Mouse (Mus musculus) CH12.LX (cell line): ENCODE data around the gene Serpina1e. TPM values are rescaled to one million over a fixed set of nuclear protein-coding genes. Genes with fewer than 3 reads are reported as not detected.

Experiments
- DNase-seq: peaks from one replicate; pipeline ENCODE4 v3.0.0-alpha.2; 2013; ENCODE audit errors: extremely low read depth
- H3K27ac ChIP-seq: 2 replicates; pipeline ENCODE4 v1.5.1; 2012; ENCODE audit warnings: low read depth, mild to moderate bottlenecking, control low read depth, moderate library complexity; ENCODE audit not compliant: insufficient read depth
- H3K27me3 ChIP-seq: replicated peaks from 2 replicates; pipeline ENCODE3; 2012; ENCODE audit warnings: inconsistent platforms
- H3K36me3 ChIP-seq, 2 experiments: replicated peaks in 1 of 2; 2 replicates each; pipeline versions ENCODE3 to v1.6.1; 2012; ENCODE audit warnings: inconsistent platforms in 1 of 2, low read length in 1 of 2, mild to moderate bottlenecking in 1 of 2, mixed read lengths in 1 of 2, moderate library complexity in 1 of 2; ENCODE audit not compliant: control insufficient read depth in 1 of 2, insufficient read depth in 1 of 2
- H3K4me1 ChIP-seq, 2 experiments: 2 replicates each; pipeline ENCODE4 v1.6.1; 2012; ENCODE audit warnings: inconsistent platforms in 1 of 2, moderate library complexity in 1 of 2; ENCODE audit not compliant: insufficient read depth in 2 of 2, control insufficient read depth in 1 of 2
- H3K4me2 ChIP-seq: 2 replicates; pipeline ENCODE4 v1.6.1; 2012; ENCODE audit warnings: low read depth, mild to moderate bottlenecking, control low read depth; ENCODE audit not compliant: poor library complexity, insufficient read depth, severe bottlenecking
- H3K4me3 ChIP-seq, 3 experiments: fragments of 150-350 bp in 1 of 3; sonication (generic) in 1 of 3; replicated peaks in 1 of 3; 2 replicates each; pipeline versions ENCODE3 to v1.5.1; 2011 to 2012; ENCODE audit warnings: low read depth in 2 of 3, low read length in 2 of 3, mild to moderate bottlenecking in 2 of 3, moderate library complexity in 2 of 3, control low read depth in 1 of 3, improper control_type of control experiment in 1 of 3, inconsistent platforms in 1 of 3, mixed read lengths in 1 of 3; ENCODE audit not compliant: poor library complexity in 1 of 3
- H3K79me2 ChIP-seq: replicated peaks from 2 replicates; pipeline ENCODE4 v1.6.1; 2012; ENCODE audit warnings: mild to moderate bottlenecking, moderate library complexity; ENCODE audit not compliant: control insufficient read depth, poor library complexity, insufficient read depth, severe bottlenecking; ENCODE audit errors: extremely low read depth
- H3K9ac ChIP-seq: 2 replicates; pipeline ENCODE4 v1.6.1; 2012; ENCODE audit warnings: low read depth, mild to moderate bottlenecking, control low read depth, moderate library complexity; ENCODE audit not compliant: insufficient read depth
- H3K9me3 ChIP-seq: replicated peaks from 2 replicates; pipeline ENCODE3; 2012; ENCODE audit warnings: low read length, inconsistent platforms, mixed read lengths
- BHLHE40 ChIP-seq: IDR thresholded peaks from 2 replicates; pipeline ENCODE4 v1.6.1; 2011; ENCODE audit warnings: mild to moderate bottlenecking, low read depth, low read length, improper control_type of control experiment
- CHD1 ChIP-seq: IDR thresholded peaks from 2 replicates; pipeline ENCODE4 v1.6.1; 2012; ENCODE audit warnings: low read depth, low read length, improper control_type of control experiment, inconsistent platforms
- CHD2 ChIP-seq: IDR thresholded peaks from 2 replicates; pipeline ENCODE4 v1.6.1; 2011; ENCODE audit warnings: low read length, improper control_type of control experiment
- CTCF ChIP-seq, 2 experiments: IDR thresholded peaks in 1 of 2; conservative IDR thresholded peaks in 1 of 2; 2 replicates each; pipeline ENCODE4 v1.5.1; 2011 to 2012; ENCODE audit warnings: low read depth in 2 of 2, low read length in 2 of 2, improper control_type of control experiment in 1 of 2, inconsistent platforms in 1 of 2, mild to moderate bottlenecking in 1 of 2, moderate library complexity in 1 of 2
- E2F4 ChIP-seq: IDR thresholded peaks from 2 replicates; pipeline ENCODE4 v1.6.1; 2011; ENCODE audit warnings: low read depth, low read length, improper control_type of control experiment; ENCODE audit not compliant: insufficient replicate concordance
- ELF1 ChIP-seq: IDR thresholded peaks from 2 replicates; pipeline ENCODE4 v1.6.1; 2014; ENCODE audit warnings: low read depth, mild to moderate bottlenecking, inconsistent platforms, low read length, improper control_type of control experiment
- ETS1 ChIP-seq: conservative IDR thresholded peaks from 2 replicates; pipeline ENCODE4 v1.6.1; 2012; ENCODE audit warnings: low read depth, mild to moderate bottlenecking, inconsistent platforms, low read length, improper control_type of control experiment, moderate library complexity
- GABPA ChIP-seq: IDR thresholded peaks from 2 replicates; pipeline ENCODE4 v1.6.1; 2012; ENCODE audit warnings: low read depth, low read length, improper control_type of control experiment, inconsistent platforms; ENCODE audit not compliant: insufficient replicate concordance
- HCFC1 ChIP-seq: IDR thresholded peaks from 2 replicates; pipeline ENCODE4 v1.6.1; 2012; ENCODE audit warnings: low read depth, mild to moderate bottlenecking, inconsistent platforms, low read length, improper control_type of control experiment
- IRF4 ChIP-seq: IDR thresholded peaks from 2 replicates; pipeline ENCODE4 v1.6.1; 2014; ENCODE audit warnings: low read depth, mild to moderate bottlenecking, inconsistent platforms, low read length, improper control_type of control experiment
- JUN ChIP-seq: IDR thresholded peaks from 2 replicates; pipeline ENCODE4 v1.6.1; 2011; ENCODE audit warnings: low read depth, mild to moderate bottlenecking, low read length, improper control_type of control experiment, moderate library complexity; ENCODE audit not compliant: insufficient read depth
- JUND ChIP-seq: conservative IDR thresholded peaks from 2 replicates; pipeline ENCODE4 v1.6.1; 2011; ENCODE audit warnings: low read depth, low read length, improper control_type of control experiment
- KAT2A ChIP-seq: IDR thresholded peaks from 2 replicates; pipeline ENCODE4 v1.6.1; 2012; ENCODE audit warnings: low read length, improper control_type of control experiment, inconsistent platforms; ENCODE audit not compliant: insufficient replicate concordance
- MAFK ChIP-seq: IDR thresholded peaks from 2 replicates; pipeline ENCODE4 v1.6.1; 2011; ENCODE audit warnings: low read length, improper control_type of control experiment; ENCODE audit not compliant: insufficient replicate concordance
- MAZ ChIP-seq: IDR thresholded peaks from 2 replicates; pipeline ENCODE4 v1.6.1; 2012; ENCODE audit warnings: low read depth, mild to moderate bottlenecking, inconsistent platforms, low read length, improper control_type of control experiment, moderate library complexity
- MEF2A ChIP-seq: IDR thresholded peaks from 2 replicates; pipeline ENCODE4 v1.6.1; 2014; ENCODE audit warnings: low read depth, mild to moderate bottlenecking, inconsistent platforms, low read length, improper control_type of control experiment, borderline replicate concordance
- MXI1 ChIP-seq: IDR thresholded peaks from 2 replicates; pipeline ENCODE4 v1.6.1; 2011; ENCODE audit warnings: mild to moderate bottlenecking, low read depth, low read length, improper control_type of control experiment
- MYC ChIP-seq: IDR thresholded peaks from 2 replicates; pipeline ENCODE4 v1.6.1; 2011; ENCODE audit warnings: low read depth, mild to moderate bottlenecking, improper control_type of control experiment, low read length
- NELFE ChIP-seq: IDR thresholded peaks from 2 replicates; pipeline ENCODE4 v1.6.1; 2011; ENCODE audit warnings: low read depth, low read length, improper control_type of control experiment
- NRF1 ChIP-seq: IDR thresholded peaks from 2 replicates; pipeline ENCODE4 v1.6.1; 2014; ENCODE audit warnings: low read depth, mild to moderate bottlenecking, inconsistent platforms, low read length, improper control_type of control experiment, moderate library complexity
- PAX5 ChIP-seq: IDR thresholded peaks from 2 replicates; pipeline ENCODE4 v1.6.1; 2012; ENCODE audit warnings: low read length, inconsistent platforms, mixed read lengths
- RAD21 ChIP-seq: IDR thresholded peaks from 2 replicates; pipeline ENCODE4 v1.6.1; 2011; ENCODE audit warnings: low read depth, mild to moderate bottlenecking, low read length, improper control_type of control experiment, moderate library complexity
- RCOR1 ChIP-seq: conservative IDR thresholded peaks from 2 replicates; pipeline ENCODE4 v1.6.1; 2012; ENCODE audit warnings: low read depth, mild to moderate bottlenecking, inconsistent platforms, low read length, improper control_type of control experiment
- SIN3A ChIP-seq: IDR thresholded peaks from 2 replicates; pipeline ENCODE4 v1.6.1; 2012; ENCODE audit warnings: low read length, improper control_type of control experiment, inconsistent platforms
- TBP ChIP-seq: conservative IDR thresholded peaks from 2 replicates; pipeline ENCODE4 v1.6.1; 2011; ENCODE audit warnings: low read depth, low read length, improper control_type of control experiment
- TCF12 ChIP-seq: IDR thresholded peaks from 2 replicates; pipeline ENCODE4 v1.6.1; 2014; ENCODE audit warnings: low read depth, mild to moderate bottlenecking, inconsistent platforms, low read length, improper control_type of control experiment
- UBTF ChIP-seq: IDR thresholded peaks from 2 replicates; pipeline ENCODE4 v1.6.1; 2012; ENCODE audit warnings: low read depth, mild to moderate bottlenecking, inconsistent platforms, low read length, improper control_type of control experiment, moderate library complexity
- USF1 ChIP-seq: IDR thresholded peaks from 2 replicates; pipeline ENCODE4 v1.6.1; 2014; ENCODE audit warnings: low read depth, mild to moderate bottlenecking, inconsistent platforms, low read length, improper control_type of control experiment
- USF2 ChIP-seq: conservative IDR thresholded peaks from 2 replicates; pipeline ENCODE4 v1.6.1; 2011; ENCODE audit warnings: low read depth, low read length, improper control_type of control experiment
- ZC3H11A ChIP-seq: IDR thresholded peaks from 2 replicates; pipeline ENCODE4 v1.6.1; 2012; ENCODE audit warnings: low read depth, mild to moderate bottlenecking, inconsistent platforms, low read length, improper control_type of control experiment
- ZKSCAN1 ChIP-seq: IDR thresholded peaks from 2 replicates; pipeline ENCODE4 v1.6.1; 2012; ENCODE audit warnings: low read depth, inconsistent platforms, low read length, improper control_type of control experiment, borderline replicate concordance
- ZMIZ1 ChIP-seq: IDR thresholded peaks from 2 replicates; pipeline ENCODE4 v1.6.1; 2012; ENCODE audit warnings: low read depth, mild to moderate bottlenecking, inconsistent platforms, low read length, improper control_type of control experiment
- dilution Hi-C: fragments of 300-500 bp; cut with MboI; formaldehyde crosslinking; loops from 2 replicates; pipeline ENCODE4 v1.14.3; 2020; ENCODE audit warnings: low sequenced_read_pairs; ENCODE audit not compliant: extremely low pct_unique_long_range_greater_than_20kb, extremely low pct_ligation_motif_present
- in situ Hi-C: fragments of 300-500 bp; cut with MboI; formaldehyde crosslinking; loops from 3 replicates; pipeline ENCODE4 v1.14.3; 2019; ENCODE audit warnings: low sequenced_read_pairs, low pct_ligation_motif_present, low pct_unique_long_range_greater_than_20kb, mixed read lengths
- polyA plus RNA-seq: library from polyadenylated mRNA; unstranded; fragments of >175 nt; gene quantifications from 2 replicates; pipeline ENCODE4 v1.2.1, GENCODE M21; 2012; ENCODE audit warnings: low read depth; ENCODE audit not compliant: insufficient read length
- total RNA-seq, 2 experiments: library from RNA; depleted of rRNA; stranded (reverse); fragments of 300-350 nt in 1 of 2; fragments of >200 nt in 1 of 2; gene quantifications; 2 replicates each; pipeline ENCODE4 v1.2.3; 2012 to 2014

Serpina1e gene
- total and polyA plus RNA-seq, 3 experiments: not detected

DNA sequence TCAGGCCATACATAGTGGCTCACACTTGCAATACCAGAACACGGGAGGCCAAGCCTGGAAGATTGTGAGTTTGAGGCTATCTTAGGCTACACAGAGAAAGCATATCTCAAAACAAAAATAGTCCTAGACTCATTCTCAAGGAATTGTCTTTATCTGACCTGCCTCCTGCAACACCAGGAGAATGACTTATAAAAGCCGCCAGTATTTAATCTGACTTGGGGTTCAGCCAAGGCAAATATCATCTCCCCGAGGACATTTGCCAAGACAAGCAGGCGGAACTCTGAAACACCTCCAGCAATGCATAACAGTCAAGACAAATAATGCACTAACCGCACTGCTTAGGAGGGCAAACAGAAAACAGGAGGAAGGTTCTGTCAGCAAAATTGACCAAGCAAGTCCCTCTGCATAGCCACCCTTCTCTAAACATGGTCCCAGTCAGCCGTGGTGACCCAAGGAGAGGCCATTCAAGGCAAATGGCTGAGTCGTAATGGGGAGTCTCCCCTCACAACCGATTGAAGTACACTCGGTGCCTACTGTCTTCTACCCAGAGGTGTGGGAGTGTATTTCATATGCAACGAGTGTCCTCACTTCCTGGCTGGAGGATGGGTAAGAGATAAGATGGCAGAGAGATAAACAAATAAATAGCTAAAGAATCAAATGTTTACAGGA, 43.9 kb upstream of the Serpina1e start:
- Histone ChIP-seq H3K27me3 (no peaks in the 10 kb centered on the region), H3K9ac (no peak overlapping the region), H3K27ac (no peak overlapping the region), H3K4me3 (no peak overlapping the region), H3K4me2 (no peak overlapping the region), H3K4me1 (peaks cover 11 to 32% of the 10 kb centered on the region in 2 experiments), H3K79me2 (no peaks in the 10 kb centered on the region), H3K9me3 (peaks cover 6% of the 10 kb centered on the region), H3K36me3 (no peaks in the 10 kb centered on the region)
- dilution Hi-C loops: no loop called here
- no peak for TF ChIP-seq ZC3H11A
- TF ChIP-seq TCF12: no peak
- TF ChIP-seq CHD1: no peak
- no peak for TF ChIP-seq PAX5
- TF ChIP-seq GABPA: no peak
- TF ChIP-seq MEF2A: no peak
- no peak for TF ChIP-seq ZKSCAN1
- no peak for TF ChIP-seq BHLHE40
- TF ChIP-seq MXI1: no peak
- TF ChIP-seq MAFK: no peak
- no peak for TF ChIP-seq RAD21
- no peak for TF ChIP-seq NELFE
- TF ChIP-seq IRF4: no peak
- no peak for TF ChIP-seq CTCF (conservative IDR thresholded peaks at IDR 0.05 in 1 of 2, IDR thresholded peaks at IDR 0.05 in 1 of 2; ENCODE audit: low read depth in 2 of 2, low read length in 2 of 2)
- no peak for TF ChIP-seq E2F4
- no peak for TF ChIP-seq UBTF
- TF ChIP-seq SIN3A: no peak
- no peak for TF ChIP-seq ETS1
- TF ChIP-seq CHD2: no peak
- in situ Hi-C loops: no loop called here
- DNase-seq: no peak

DNA sequence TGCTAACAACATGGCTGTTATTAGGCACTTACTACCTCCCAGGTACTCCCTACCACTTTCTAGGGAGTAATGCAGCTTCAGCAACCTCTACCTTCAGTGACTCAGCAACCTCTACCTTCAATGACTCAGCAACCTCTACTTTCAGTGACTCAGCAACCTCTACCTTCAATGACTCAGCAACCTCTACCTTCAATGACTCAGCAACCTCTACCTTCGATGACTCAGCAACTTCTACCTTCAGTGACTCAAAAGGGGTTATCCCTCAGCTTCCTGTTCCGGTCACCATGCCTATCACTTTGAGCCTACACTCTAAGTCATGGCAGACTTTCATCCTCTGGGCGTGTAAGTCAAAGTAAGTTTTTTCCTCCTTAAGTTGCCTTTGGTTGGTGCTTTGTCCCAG, 41.8 kb upstream of the Serpina1e start:
- in situ Hi-C loops (no loop called here), dilution Hi-C loops (no loop called here)
- peak; percentile 87 for DNase-seq
- Histone ChIP-seq H3K36me3 (no peaks in the 10 kb centered on the region), H3K4me2 (no peak overlapping the region), H3K79me2 (no peaks in the 10 kb centered on the region), H3K27ac (no peak overlapping the region), H3K27me3 (no peaks in the 10 kb centered on the region), H3K9me3 (peaks cover 6% of the 10 kb centered on the region), H3K4me3 (no peak overlapping the region), H3K9ac (no peak overlapping the region), H3K4me1 (peaks cover 11 to 35% of the 10 kb centered on the region in 2 experiments)
- TF ChIP-seq MXI1 (no peak), NELFE (no peak), USF2 (no peak), JUN (peak; percentile 63; the same call in 1 of the 2 replicates), CHD1 (no peak), USF1 (no peak), TBP (no peak), NRF1 (0 out of 2 replicates have a peak, but pooled peaks have one; percentile 44), JUND (0 out of 2 replicates have a peak, but pooled peaks have one; percentile 51), RCOR1 (no peak), HCFC1 (peak; percentile 55), MAZ (no peak), RAD21 (no peak), ZMIZ1 (no peak), MYC (no peak), ELF1 (peak; percentile 72), ZKSCAN1 (no peak), SIN3A (peak; percentile 73), KAT2A (no peak)
